Mouse (Mus musculus) induced T-regulatory cell, adult 2 months (primary cell): ENCODE data around the gene Dnajb5.

Experiments used
- DNase-seq: peaks from one replicate; pipeline ENCODE4 v3.0.0-alpha.2; 2012; ENCODE audit warnings: low read depth

Gene Dnajb5

GRCm38 (mm10) chr4:42944185-42944584 lies 5.4 kb upstream of the Dnajb5 start:
- DNase-seq, result no peak

DNA sequence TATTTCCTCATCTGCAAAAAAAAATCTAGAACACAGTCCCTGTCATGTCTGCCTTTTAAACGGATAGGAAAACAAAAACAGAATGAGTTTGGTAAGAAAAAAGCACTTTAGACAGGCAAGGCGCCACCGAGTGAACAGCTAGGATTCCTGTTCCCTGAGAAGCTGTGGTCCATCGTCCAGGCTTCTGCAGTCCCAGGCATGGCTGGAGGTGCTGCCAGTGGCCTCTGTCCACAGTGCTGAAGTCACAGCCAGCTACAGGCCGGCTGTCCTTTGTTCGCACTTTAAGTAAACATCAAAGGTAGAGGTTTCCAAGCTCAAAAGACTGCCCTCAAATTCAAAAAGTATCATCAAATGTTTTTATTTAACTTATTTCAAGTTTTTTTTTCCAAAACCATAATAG lies 4.6 kb upstream of the Dnajb5 start:
- peak; percentile 32 for DNase-seq

GRCm38 (mm10) chr4:42945445-42945844 lies 4.2 kb upstream of the Dnajb5 start:
- DNase-seq, result no peak

- DNase-seq, result peak; percentile 76
Measured at GRCm38 (mm10) chr4:42945952-42946351, 3.7 kb upstream of the Dnajb5 start.

GRCm38 (mm10) chr4:42946733-42947290 lies 2.8 kb upstream of the Dnajb5 start:
- DNase-seq, result peak; percentile 56

DNA sequence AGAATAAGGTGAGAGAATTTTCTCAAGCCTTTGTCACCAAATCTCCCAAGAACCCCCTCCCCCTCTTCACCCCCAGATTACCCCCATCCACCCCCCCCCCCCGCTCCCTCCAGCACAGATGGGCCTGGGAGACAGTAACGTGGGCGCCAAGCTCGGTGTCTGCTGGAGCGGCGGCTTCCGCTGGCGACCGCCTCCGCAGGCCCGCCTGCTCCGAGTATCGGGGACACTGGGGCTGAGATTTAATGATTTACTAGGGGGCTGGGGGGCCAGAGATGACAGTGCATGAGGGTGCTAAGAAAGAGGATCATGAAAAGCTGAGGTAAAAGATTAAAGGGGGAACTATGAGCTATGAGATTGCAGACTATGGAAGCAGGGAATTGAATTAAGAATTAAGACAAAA lies 1.1 kb upstream of the Dnajb5 start:
- DNase-seq, result no peak

GRCm38 (mm10) chr4:42949051-42949675 lies 451 bp upstream of the Dnajb5 start:
- no peak for DNase-seq

DNA sequence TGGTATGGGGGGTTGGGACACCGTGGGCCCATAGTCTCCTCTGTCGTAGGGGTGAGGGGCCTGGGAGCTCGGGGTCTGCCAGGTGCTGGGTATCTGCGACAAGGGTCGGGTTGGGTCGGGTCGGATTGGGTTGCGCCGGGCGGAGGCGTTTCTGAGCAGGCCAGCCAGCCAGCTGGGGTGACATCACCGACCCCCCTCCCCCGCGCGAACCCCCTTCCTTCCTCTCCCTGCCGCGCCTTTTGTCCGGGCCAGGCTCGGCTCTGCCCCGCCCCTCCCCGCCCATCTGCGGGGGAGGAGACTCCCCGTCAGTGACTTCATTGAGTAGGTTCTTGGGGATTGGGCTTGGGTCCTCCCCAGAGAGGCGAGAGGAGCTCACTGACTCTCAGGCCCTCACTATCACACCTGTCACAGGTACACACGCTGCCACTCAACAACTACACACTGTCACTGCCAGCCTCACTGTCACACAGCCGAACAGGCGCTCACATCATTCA lies 498 bp downstream of the Dnajb5 start:
- peak; percentile 95 for DNase-seq

DNA sequence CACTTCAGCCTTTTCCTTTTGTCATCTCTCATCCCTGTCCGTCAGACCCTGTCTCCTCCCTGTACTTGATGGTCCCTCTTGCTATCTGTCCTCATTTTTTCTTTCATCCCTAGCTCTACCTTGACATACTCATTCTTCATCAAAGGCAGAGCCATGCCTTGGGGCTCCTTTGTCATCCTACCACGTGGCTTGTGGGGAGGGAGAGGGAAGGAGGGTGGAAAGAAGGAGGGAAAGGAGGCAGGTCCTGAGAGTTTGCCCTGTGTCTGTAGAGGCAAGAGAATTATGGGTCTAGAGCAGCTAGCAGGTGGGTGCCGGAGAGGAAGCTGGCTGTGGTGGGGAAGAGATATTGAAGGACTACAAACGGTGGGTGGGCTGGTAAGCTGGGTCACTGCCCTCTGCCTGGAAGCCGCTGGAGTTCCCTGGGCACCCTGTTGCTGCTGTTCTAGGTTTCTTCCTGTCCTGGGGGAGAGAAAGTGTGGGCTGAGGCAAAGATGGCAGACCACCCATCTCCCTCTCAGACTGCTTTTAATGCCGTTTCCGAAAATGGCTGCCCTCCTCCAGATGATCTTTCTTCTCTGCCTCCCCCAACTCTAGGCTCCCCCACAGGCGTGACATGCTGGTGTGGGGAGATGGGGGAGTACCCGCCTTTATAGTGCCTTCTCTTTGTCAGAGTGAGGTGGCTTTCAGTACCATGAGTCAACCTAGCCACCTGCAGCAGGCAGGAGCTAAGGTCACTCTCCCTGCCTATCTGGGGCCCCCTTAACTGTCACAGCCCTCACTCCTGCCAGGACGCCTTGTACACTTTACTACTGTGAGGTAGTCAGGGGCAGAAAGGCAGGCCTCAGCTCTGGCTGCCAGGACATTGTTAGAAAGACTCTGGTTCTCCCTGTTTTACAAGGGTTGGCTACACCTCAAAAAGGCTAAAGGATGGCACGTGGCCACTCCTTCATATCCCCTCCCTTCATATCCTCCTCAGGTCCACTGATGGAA lies 1.9 kb downstream of the Dnajb5 start:
- DNase-seq, result peak; percentile 21

DNA sequence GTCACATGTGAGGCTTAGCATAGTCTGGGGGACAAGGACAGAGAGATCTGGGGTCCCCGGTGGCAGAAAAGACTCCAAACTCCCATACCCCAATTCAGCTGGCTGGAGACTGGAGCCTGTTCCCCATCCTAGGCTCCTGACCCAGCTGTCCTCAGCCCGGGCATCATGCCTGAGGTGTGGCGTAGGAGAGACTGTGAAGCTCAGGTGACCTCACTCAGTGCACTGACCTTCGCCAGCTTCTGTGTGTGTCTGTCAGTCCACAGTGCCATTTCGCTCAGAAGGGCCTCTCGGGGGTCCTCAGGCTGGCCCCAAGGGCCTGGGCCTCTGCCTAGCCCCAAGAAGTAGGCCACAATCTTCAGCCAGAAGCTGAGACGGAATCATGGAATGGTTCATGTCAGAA lies 2.9 kb downstream of the Dnajb5 start:
- no peak for DNase-seq

- no peak for DNase-seq
Measured at GRCm38 (mm10) chr4:42953435-42954094, 4.0 kb downstream of the Dnajb5 start.

GRCm38 (mm10) chr4:42954297-42954696 lies 4.7 kb downstream of the Dnajb5 start:
- peak; percentile 62 for DNase-seq

GRCm38 (mm10) chr4:42955200-42955599 lies 5.6 kb downstream of the Dnajb5 start:
- DNase-seq, result no peak

DNA sequence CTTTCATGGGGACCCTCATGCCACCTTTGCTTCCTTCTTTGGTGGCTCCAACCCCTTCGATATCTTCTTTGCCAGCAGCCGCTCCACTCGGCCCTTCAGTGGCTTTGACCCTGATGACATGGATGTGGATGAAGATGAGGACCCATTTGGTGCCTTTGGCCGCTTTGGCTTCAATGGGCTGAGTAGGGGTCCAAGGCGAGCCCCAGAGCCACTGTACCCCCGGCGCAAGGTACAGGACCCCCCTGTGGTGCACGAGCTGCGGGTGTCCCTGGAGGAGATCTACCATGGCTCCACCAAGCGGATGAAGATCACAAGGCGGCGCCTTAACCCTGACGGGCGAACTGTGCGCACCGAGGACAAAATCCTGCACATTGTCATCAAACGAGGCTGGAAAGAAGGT lies 7.0 kb downstream of the Dnajb5 start:
- DNase-seq, result no peak

DNA sequence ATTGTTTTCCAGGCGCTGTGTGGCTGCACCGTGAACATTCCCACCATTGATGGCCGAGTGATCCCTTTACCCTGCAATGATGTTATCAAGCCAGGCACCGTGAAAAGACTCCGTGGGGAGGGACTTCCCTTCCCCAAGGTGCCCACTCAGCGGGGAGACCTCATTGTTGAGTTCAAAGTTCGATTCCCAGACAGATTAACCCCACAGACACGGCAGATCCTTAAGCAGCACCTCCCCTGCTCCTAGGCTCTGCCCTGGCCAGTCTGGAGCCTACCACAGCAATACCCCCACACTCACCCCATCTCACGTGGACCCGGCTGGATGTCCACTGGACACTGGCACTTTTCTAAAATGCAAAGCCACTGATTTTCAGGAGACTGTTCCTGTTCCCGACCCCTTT lies 7.7 kb downstream of the Dnajb5 start:
- DNase-seq, result no peak

- DNase-seq, result no peak
Measured at GRCm38 (mm10) chr4:42957979-42958378, 8.4 kb downstream of the Dnajb5 start.

GRCm38 (mm10) chr4:42958942-42959341 lies 9.3 kb downstream of the Dnajb5 start:
- no peak for DNase-seq

GRCm38 (mm10) chr4:42959382-42959781 lies 9.8 kb downstream of the Dnajb5 start:
- DNase-seq, result no peak

DNA sequence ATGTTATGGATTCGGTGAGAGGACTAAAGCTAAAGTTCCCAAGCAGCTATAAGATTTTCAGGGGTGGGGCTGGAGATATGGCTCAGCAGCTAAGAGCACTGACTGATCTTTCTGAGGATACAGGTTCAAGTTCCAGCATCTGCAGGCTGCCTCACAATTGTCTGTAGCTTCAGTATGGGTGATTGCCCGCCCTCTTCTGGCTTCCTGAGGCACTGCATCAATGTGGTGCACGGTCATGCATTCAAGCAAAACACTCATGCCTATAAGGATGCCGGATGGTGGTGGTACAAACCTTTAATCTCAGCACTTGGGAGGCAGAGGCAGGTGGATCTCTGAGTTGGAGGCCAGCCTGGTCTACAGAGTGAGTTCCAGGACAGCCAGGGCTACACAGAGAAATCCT lies 12.0 kb downstream of the Dnajb5 start:
- DNase-seq, result peak; percentile 81

GRCm38 (mm10) chr4:42963480-42963879 lies 13.9 kb downstream of the Dnajb5 start:
- DNase-seq, result peak; percentile 43

GRCm38 (mm10) chr4:42965039-42965719 lies 15.6 kb downstream of the Dnajb5 start:
- DNase-seq, result peak; percentile 90

- DNase-seq, result no peak
Measured at GRCm38 (mm10) chr4:42969304-42969703, 19.7 kb downstream of the Dnajb5 start, which contains the start of gene 1700022I11Rik. TSS of gene 1700022I11Rik (plus strand) at chr4:42969604.
